Mouse (Mus musculus) MEL (cell line): Measurements from ENCODE around the gene Rbp2. TPM values are rescaled to one million over a fixed set of nuclear protein-coding genes. Genes with fewer than 3 reads are reported as not detected.

ENCODE experiments used
- DNase-seq: peaks from one replicate; pipeline ENCODE4 v3.0.0; 2011; ENCODE audit warnings: low read depth, low spot score
- H3K27ac ChIP-seq: 2 replicates; pipeline ENCODE4 v1.5.1; 2012; ENCODE audit warnings: low read depth, mild to moderate bottlenecking, control low read depth, low read length, moderate library complexity; ENCODE audit not compliant: control insufficient read depth
- H3K27me3 ChIP-seq, 2 experiments: fragments of 150-350 bp in 1 of 2; sonication (generic) in 1 of 2; 2 replicates each; pipeline ENCODE4 v1.6.1; 2012; ENCODE audit warnings: low read length in 2 of 2, mild to moderate bottlenecking in 2 of 2, improper control_type of control experiment in 1 of 2, moderate library complexity in 1 of 2; ENCODE audit not compliant: insufficient read depth in 2 of 2, control insufficient read depth in 1 of 2
- H3K36me3 ChIP-seq, 2 experiments: 2 replicates each; pipeline ENCODE4 v1.6.1; 2012 to 2014; ENCODE audit warnings: low read length in 2 of 2, improper control_type of control experiment in 1 of 2, inconsistent platforms in 1 of 2, mild to moderate bottlenecking in 1 of 2; ENCODE audit not compliant: insufficient read depth in 2 of 2, control insufficient read depth in 1 of 2
- H3K4me1 ChIP-seq, 2 experiments: fragments of 150-350 bp in 1 of 2; sonication (generic) in 1 of 2; 2 replicates each; pipeline ENCODE4 v1.6.1; 2012; ENCODE audit warnings: low read length in 2 of 2, improper control_type of control experiment in 1 of 2, mild to moderate bottlenecking in 1 of 2; ENCODE audit not compliant: insufficient read depth in 2 of 2, control insufficient read depth in 1 of 2
- H3K4me3 ChIP-seq, 2 experiments: fragments of 150-350 bp in 1 of 2; sonication (generic) in 1 of 2; 2 replicates each; pipeline ENCODE4 v1.5.1; 2012; ENCODE audit warnings: low read depth in 2 of 2, low read length in 2 of 2, mild to moderate bottlenecking in 2 of 2, moderate library complexity in 2 of 2, control low read depth in 1 of 2, improper control_type of control experiment in 1 of 2; ENCODE audit not compliant: control insufficient read depth in 1 of 2, insufficient read depth in 1 of 2
- H3K79me2 ChIP-seq: 2 replicates; pipeline ENCODE4 v1.6.1; 2012; ENCODE audit warnings: mild to moderate bottlenecking, low read length, moderate library complexity; ENCODE audit not compliant: control insufficient read depth, poor library complexity, insufficient read depth
- H3K9ac ChIP-seq: 2 replicates; pipeline ENCODE4 v1.6.1; 2012; ENCODE audit warnings: low read depth, mild to moderate bottlenecking, control low read depth, low read length, moderate library complexity; ENCODE audit not compliant: control insufficient read depth, poor library complexity, severe bottlenecking
- H3K9me3 ChIP-seq: fragments of 150-350 bp; sonication (generic); replicated peaks from 2 replicates; pipeline ENCODE4 v1.6.1; 2012; ENCODE audit warnings: mild to moderate bottlenecking, low read length, improper control_type of control experiment, moderate library complexity; ENCODE audit not compliant: insufficient read depth
- BHLHE40 ChIP-seq: IDR thresholded peaks from 2 replicates; pipeline ENCODE4 v1.6.1; 2012; ENCODE audit warnings: low read depth, mild to moderate bottlenecking, inconsistent platforms, low read length, improper control_type of control experiment, borderline replicate concordance
- ETS1 ChIP-seq: IDR thresholded peaks from 2 replicates; pipeline ENCODE4 v1.6.1; 2012; ENCODE audit warnings: low read depth, mild to moderate bottlenecking, inconsistent platforms, low read length, improper control_type of control experiment, moderate library complexity
- MAZ ChIP-seq: IDR thresholded peaks from 2 replicates; pipeline ENCODE4 v1.6.1; 2012; ENCODE audit warnings: low read depth, mild to moderate bottlenecking, inconsistent platforms, low read length, improper control_type of control experiment
- ZKSCAN1 ChIP-seq: IDR thresholded peaks from 2 replicates; pipeline ENCODE4 v1.6.1; 2012; ENCODE audit warnings: low read depth, mild to moderate bottlenecking, inconsistent platforms, low read length, improper control_type of control experiment, moderate library complexity
- polyA plus RNA-seq, 2 experiments: library from polyadenylated mRNA; stranded (reverse) in 1 of 2; unstranded in 1 of 2; fragments of >175 nt in 1 of 2; fragments of >200 nt in 1 of 2; gene quantifications; 2 replicates each; pipeline versions ENCODE4 v1.2.1 to v1.2.4; 2012; ENCODE audit warnings: low replicate concordance in 2 of 2, low read depth in 1 of 2; ENCODE audit not compliant: insufficient read length in 2 of 2, insufficient read depth in 1 of 2, missing spikeins in 1 of 2
- total RNA-seq: library from RNA; depleted of rRNA; stranded (reverse); fragments of 300-350 nt; gene quantifications from 2 replicates; pipeline ENCODE4 v1.2.3, GENCODE M21; 2012; rRNA removed

Rbp2 gene
- total and polyA plus RNA-seq, 3 experiments = 0.11 TPM; not detected in 2

- Histone ChIP-seq H3K4me3 (no peak overlapping the region), H3K9ac (no peak overlapping the region), H3K27me3 (peaks cover 0 to 1% of the 10 kb centered on the region in 2 experiments; a peak in 2 of 4 replicates), H3K79me2 (no peaks in the 10 kb centered on the region), H3K4me1 (no peaks in the 10 kb centered on the region), H3K27ac (no peak overlapping the region), H3K9me3 (no peaks in the 10 kb centered on the region), H3K36me3 (no peaks in the 10 kb centered on the region)
- DNase-seq = no peak
- TF ChIP-seq MAZ (no peak), BHLHE40 (no peak), ZKSCAN1 (no peak), ETS1 (no peak)
These were observed 58.1 kb downstream of the Rbp2 start for GRCm38 (mm10) chr9:98544042-98544441.

Other genes starting within 250 kb of the Rbp2 start
- gene Nmnat3, start 198.7 kb upstream of the Rbp2 start, total RNA-seq = 9.8 and 14.4 TPM in 2 replicates
- gene Nmnat3, start 198.7 kb upstream of the Rbp2 start, polyA plus RNA-seq = 10 to 100 TPM in 1 of 2 experiments, not detected in 1; 15.2 TPM
- 0.08 TPM in 1 of 2 replicates, not detected in the other for gene Rbp1, start 63.2 kb upstream of the Rbp2 start, total RNA-seq
- gene Rbp1, start 63.2 kb upstream of the Rbp2 start, polyA plus RNA-seq = under 1 TPM in 1 of 2 experiments, not detected in 1; 0.21 TPM
- 97.7 and 102 TPM in 2 replicates for gene Copb2, start 77.6 kb downstream of the Rbp2 start, total RNA-seq
- 10 to 100 TPM; 84.4 to 93.3 TPM for gene Copb2, start 77.6 kb downstream of the Rbp2 start, polyA plus RNA-seq
- gene Mrps22, start 115.5 kb downstream of the Rbp2 start, total RNA-seq = 124 and 129 TPM in 2 replicates
- gene Mrps22, start 115.5 kb downstream of the Rbp2 start, polyA plus RNA-seq = 100 to 1,000 TPM in 1 of 2 experiments, 10 to 100 TPM in 1; 75.0 to 165 TPM